Mouse (Mus musculus) embryo, embryonic 11.5 days (tissue): ENCODE data around the gene Tmem79.
"Not testable (repeated sequence)": the region's sequence is repeated elsewhere in the genome, so short reads cannot be mapped to it uniquely, and the experiment has no call there.

Source experiments
- DNase-seq: peaks from one replicate; pipeline ENCODE4 v3.0.0-alpha.2; 2012; ENCODE audit warnings: low read depth, low spot score

Gene Tmem79

GRCm38 (mm10) chr3:88285565-88285895 is 50.4 kb downstream of the Tmem79 start:
- not testable (repeated sequence) for DNase-seq

- not testable (repeated sequence) for DNase-seq
Observed at GRCm38 (mm10) chr3:88284815-88285564, 51.0 kb downstream of the Tmem79 start.

- DNase-seq = not testable (repeated sequence)
Observed at GRCm38 (mm10) chr3:88281141-88281916, 54.6 kb downstream of the Tmem79 start.

- DNase-seq = no peak
Observed at GRCm38 (mm10) chr3:88280035-88280434, 55.9 kb downstream of the Tmem79 start.
